Mouse (Mus musculus): ENCODE measurements around the gene Adgrl1. TPM values are rescaled to one million over a fixed set of nuclear protein-coding genes. Genes with fewer than 3 reads are reported as not detected.
"Not testable (repeated sequence)": the region's sequence is repeated elsewhere in the genome, so short reads cannot be mapped to it uniquely, and the experiment has no call there.

Gene Adgrl1
- polyA plus RNA-seq, 1 experiment from 2014 or later = 18.3 TPM

GRCm38 (mm10) chr8:83977646-83978045 is 77.7 kb downstream of the Adgrl1 start:
- H3K27me3 ChIP-seq (ENCODE audit: control insufficient read depth, insufficient read depth, low read length) = no peaks in the 10 kb centered on the region
- DNase-seq (ENCODE audit: low spot score) (no peak), ATAC-seq (replicated peaks; ENCODE audit: insufficient number of reproducible peaks, low FRiP score, low TSS enrichment, low read depth) (no peak)
- peaks cover 3% of the 10 kb centered on the region for H3K4me1 ChIP-seq (ENCODE audit: control insufficient read depth, insufficient read depth, low read length)
- no peak overlapping the region for H3K4me3 ChIP-seq (ENCODE audit: low read depth, low read length)
- peaks cover 5% of the 10 kb centered on the region for H3K36me3 ChIP-seq (replicated peaks; ENCODE audit: control insufficient read depth, insufficient read depth, low read depth, low read length)
- 59% methylated on average over 6 of the region's 6 CpGs for WGBS
- no peaks in the 10 kb centered on the region for H3K9me3 ChIP-seq (replicated peaks; ENCODE audit: control insufficient read depth, low read length)
- H3K9ac ChIP-seq (replicated peaks; ENCODE audit: low read length) = no peak overlapping the region
- no peak overlapping the region for H3K27ac ChIP-seq (replicated peaks; ENCODE audit: low read depth, low read length)
- H3K4me2 ChIP-seq (ENCODE audit: low read depth, low read length) = no peak overlapping the region

- Histone ChIP-seq H3K4me1 (ENCODE audit: control insufficient read depth, insufficient read depth, low read length) (peaks cover 3% of the 10 kb centered on the region), H3K4me2 (ENCODE audit: low read depth, low read length) (no peak overlapping the region), H3K4me3 (ENCODE audit: low read depth, low read length) (no peak overlapping the region), H3K9me3 (replicated peaks; ENCODE audit: control insufficient read depth, low read length) (no peaks in the 10 kb centered on the region), H3K27ac (replicated peaks; ENCODE audit: low read depth, low read length) (no peak overlapping the region), H3K9ac (replicated peaks; ENCODE audit: low read length) (no peak overlapping the region), H3K27me3 (ENCODE audit: control insufficient read depth, insufficient read depth, low read length) (no peaks in the 10 kb centered on the region), H3K36me3 (replicated peaks; ENCODE audit: control insufficient read depth, insufficient read depth, low read depth, low read length) (peaks cover 5% of the 10 kb centered on the region)
- DNase-seq (ENCODE audit: low spot score) (no peak), ATAC-seq (replicated peaks; ENCODE audit: insufficient number of reproducible peaks, low FRiP score, low TSS enrichment, low read depth) (no peak)
- WGBS = 73% methylated on average over 9 of the region's 9 CpGs
Observed at GRCm38 (mm10) chr8:83978200-83978599, 78.3 kb downstream of the Adgrl1 start.

GRCm38 (mm10) chr8:83980250-83980649 is 80.3 kb downstream of the Adgrl1 start:
- Histone ChIP-seq H3K9me3 (replicated peaks; ENCODE audit: control insufficient read depth, low read length) (no peaks in the 10 kb centered on the region), H3K27ac (replicated peaks; ENCODE audit: low read depth, low read length) (no peak overlapping the region), H3K9ac (replicated peaks; ENCODE audit: low read length) (no peak overlapping the region), H3K36me3 (replicated peaks; ENCODE audit: control insufficient read depth, insufficient read depth, low read depth, low read length) (peaks cover 5% of the 10 kb centered on the region), H3K4me1 (ENCODE audit: control insufficient read depth, insufficient read depth, low read length) (peaks cover 3% of the 10 kb centered on the region; the same call in 1 of the 2 replicates), H3K4me2 (ENCODE audit: low read depth, low read length) (no peak overlapping the region), H3K27me3 (ENCODE audit: control insufficient read depth, insufficient read depth, low read length) (no peaks in the 10 kb centered on the region), H3K4me3 (ENCODE audit: low read depth, low read length) (no peak overlapping the region)
- ATAC-seq (replicated peaks; ENCODE audit: insufficient number of reproducible peaks, low FRiP score, low TSS enrichment, low read depth) (no peak), DNase-seq (ENCODE audit: low spot score) (no peak)
- 89% methylated on average over 1 of the region's 1 CpGs for WGBS

- Histone ChIP-seq H3K4me2 (ENCODE audit: low read depth, low read length) (no peak overlapping the region), H3K9ac (replicated peaks; ENCODE audit: low read length) (no peak overlapping the region), H3K36me3 (replicated peaks; ENCODE audit: control insufficient read depth, insufficient read depth, low read depth, low read length) (peaks cover 5% of the 10 kb centered on the region), H3K27ac (replicated peaks; ENCODE audit: low read depth, low read length) (no peak overlapping the region), H3K4me3 (ENCODE audit: low read depth, low read length) (no peak overlapping the region), H3K27me3 (ENCODE audit: control insufficient read depth, insufficient read depth, low read length) (no peaks in the 10 kb centered on the region), H3K9me3 (replicated peaks; ENCODE audit: control insufficient read depth, low read length) (no peaks in the 10 kb centered on the region), H3K4me1 (ENCODE audit: control insufficient read depth, insufficient read depth, low read length) (peaks cover 3% of the 10 kb centered on the region; the same call in 1 of the 2 replicates)
- WGBS = 83% methylated on average over 8 of the region's 8 CpGs
- ATAC-seq (replicated peaks; ENCODE audit: insufficient number of reproducible peaks, low FRiP score, low TSS enrichment, low read depth) (no peak), DNase-seq (ENCODE audit: low spot score) (no peak)
Observed at GRCm38 (mm10) chr8:83980845-83981244, 80.9 kb downstream of the Adgrl1 start.

- DNase-seq (ENCODE audit: low spot score) (no peak), ATAC-seq (replicated peaks; ENCODE audit: insufficient number of reproducible peaks, low FRiP score, low TSS enrichment, low read depth) (no peak)
- H3K36me3 ChIP-seq (replicated peaks; ENCODE audit: control insufficient read depth, insufficient read depth, low read depth, low read length) = peaks cover 9% of the 10 kb centered on the region
- H3K4me2 ChIP-seq (ENCODE audit: low read depth, low read length) = no peak overlapping the region
- peaks cover 3% of the 10 kb centered on the region; the same call in 1 of the 2 replicates for H3K4me1 ChIP-seq (ENCODE audit: control insufficient read depth, insufficient read depth, low read length)
- no peak overlapping the region for H3K9ac ChIP-seq (replicated peaks; ENCODE audit: low read length)
- no peak overlapping the region for H3K4me3 ChIP-seq (ENCODE audit: low read depth, low read length)
- H3K27ac ChIP-seq (replicated peaks; ENCODE audit: low read depth, low read length) = no peak overlapping the region
- 92% methylated on average over 7 of the region's 7 CpGs for WGBS
- no peaks in the 10 kb centered on the region for H3K27me3 ChIP-seq (ENCODE audit: control insufficient read depth, insufficient read depth, low read length)
- H3K9me3 ChIP-seq (replicated peaks; ENCODE audit: control insufficient read depth, low read length) = no peaks in the 10 kb centered on the region
Observed at GRCm38 (mm10) chr8:83981533-83981932, 81.6 kb downstream of the Adgrl1 start.

GRCm38 (mm10) chr8:83982449-83982848 is 82.5 kb downstream of the Adgrl1 start:
- H3K27me3 ChIP-seq (ENCODE audit: control insufficient read depth, insufficient read depth, low read length) = no peaks in the 10 kb centered on the region
- H3K9me3 ChIP-seq (replicated peaks; ENCODE audit: control insufficient read depth, low read length) = no peaks in the 10 kb centered on the region
- H3K4me1 ChIP-seq (ENCODE audit: control insufficient read depth, insufficient read depth, low read length) = peaks cover 2% of the 10 kb centered on the region; the same call in 1 of the 2 replicates
- no peak for ATAC-seq (replicated peaks; ENCODE audit: insufficient number of reproducible peaks, low FRiP score, low TSS enrichment, low read depth)
- 85% methylated on average over 4 of the region's 4 CpGs for WGBS
- H3K4me3 ChIP-seq (ENCODE audit: low read depth, low read length) = no peak overlapping the region
- DNase-seq (ENCODE audit: low spot score) = no peak
- H3K36me3 ChIP-seq (replicated peaks; ENCODE audit: control insufficient read depth, insufficient read depth, low read depth, low read length) = peaks cover 15% of the 10 kb centered on the region
- no peak overlapping the region for H3K4me2 ChIP-seq (ENCODE audit: low read depth, low read length)
- H3K27ac ChIP-seq (replicated peaks; ENCODE audit: low read depth, low read length) = no peak overlapping the region
- H3K9ac ChIP-seq (replicated peaks; ENCODE audit: low read length) = no peak overlapping the region

GRCm38 (mm10) chr8:83983222-83983621 is 83.3 kb downstream of the Adgrl1 start:
- not testable (repeated sequence) for ATAC-seq (replicated peaks; ENCODE audit: insufficient number of reproducible peaks, low FRiP score, low TSS enrichment, low read depth); H3K9ac ChIP-seq (replicated peaks; ENCODE audit: low read length); H3K9me3 ChIP-seq (replicated peaks; ENCODE audit: control insufficient read depth, low read length); DNase-seq (ENCODE audit: low spot score); H3K4me2 ChIP-seq (ENCODE audit: low read depth, low read length); H3K4me1 ChIP-seq (ENCODE audit: control insufficient read depth, insufficient read depth, low read length); H3K27ac ChIP-seq (replicated peaks; ENCODE audit: low read depth, low read length); H3K27me3 ChIP-seq (ENCODE audit: control insufficient read depth, insufficient read depth, low read length); H3K4me3 ChIP-seq (ENCODE audit: low read depth, low read length)
- WGBS = 99% methylated on average over 2 of the region's 2 CpGs
- H3K36me3 ChIP-seq (replicated peaks; ENCODE audit: control insufficient read depth, insufficient read depth, low read depth, low read length) = peaks cover 15% of the 10 kb centered on the region

GRCm38 (mm10) chr8:83989243-83989642 is 89.3 kb downstream of the Adgrl1 start:
- no peak for DNase-seq (ENCODE audit: low spot score)
- ATAC-seq (replicated peaks; ENCODE audit: insufficient number of reproducible peaks, low FRiP score, low TSS enrichment, low read depth) = no peak
- 90% methylated on average over 7 of the region's 7 CpGs for WGBS
- peaks cover 13% of the 10 kb centered on the region for H3K36me3 ChIP-seq (replicated peaks; ENCODE audit: control insufficient read depth, insufficient read depth, low read depth, low read length)
- H3K4me1 ChIP-seq (ENCODE audit: control insufficient read depth, insufficient read depth, low read length) = no peaks in the 10 kb centered on the region
- no peak overlapping the region for H3K27ac ChIP-seq (replicated peaks; ENCODE audit: low read depth, low read length)
- H3K9ac ChIP-seq (replicated peaks; ENCODE audit: low read length) = no peak overlapping the region
- H3K9me3 ChIP-seq (replicated peaks; ENCODE audit: control insufficient read depth, low read length) = no peaks in the 10 kb centered on the region
- H3K4me2 ChIP-seq (ENCODE audit: low read depth, low read length) = no peak overlapping the region
- H3K4me3 ChIP-seq (ENCODE audit: low read depth, low read length) = no peak overlapping the region
- H3K27me3 ChIP-seq (ENCODE audit: control insufficient read depth, insufficient read depth, low read length) = no peaks in the 10 kb centered on the region
